Mouse (Mus musculus) heart, adult 2 months (tissue): Measurements from ENCODE around the gene Cflar. TPM values are rescaled to one million over a fixed set of nuclear protein-coding genes. Genes with fewer than 3 reads are reported as not detected.
A peak's percentile ranks its signal among the peaks of the same experiment; 100 is the strongest.
"Not testable (repeated sequence)": the region's sequence is repeated elsewhere in the genome, so short reads cannot be mapped to it uniquely, and the experiment has no call there.

Source experiments
- DNase-seq, 2 experiments: peaks; one replicate each; pipeline ENCODE4 v3.0.0; 2021
- H3K27ac ChIP-seq: fragments of 200-600 bp; 2 replicates; pipeline ENCODE4 v1.8.1; 2022
- H3K27me3 ChIP-seq: fragments of 200-500 bp; 2 replicates; pipeline ENCODE4 v1.6.1; 2012; ENCODE audit warnings: mild to moderate bottlenecking, low read length, inconsistent platforms, mixed read lengths; ENCODE audit not compliant: control insufficient read depth, insufficient read depth
- H3K36me3 ChIP-seq: fragments of 200-500 bp; 2 replicates; pipeline ENCODE4 v1.6.1; 2012; ENCODE audit warnings: low read length, inconsistent platforms; ENCODE audit not compliant: control insufficient read depth, insufficient read depth
- H3K4me1 ChIP-seq: fragments of 200-500 bp; 2 replicates; pipeline ENCODE4 v1.6.1; 2011; ENCODE audit warnings: low read length; ENCODE audit not compliant: control insufficient read depth, insufficient read depth
- H3K4me3 ChIP-seq: fragments of 200-600 bp; 2 replicates; pipeline ENCODE4 v1.8.1; 2022
- H3K79me2 ChIP-seq: fragments of 200-500 bp; replicated peaks from 2 replicates; pipeline ENCODE4 v1.6.1; 2012; ENCODE audit warnings: mild to moderate bottlenecking, inconsistent platforms, low read length, moderate library complexity, mixed read lengths; ENCODE audit not compliant: control insufficient read depth, insufficient read depth
- H3K9ac ChIP-seq: fragments of 200-500 bp; 2 replicates; pipeline ENCODE4 v1.6.1; 2012; ENCODE audit warnings: low read depth, mild to moderate bottlenecking, control low read depth, inconsistent platforms, low read length, mixed read lengths
- CTCF ChIP-seq: fragments of 200-600 bp; IDR thresholded peaks from 2 replicates; pipeline ENCODE4 v1.8.1; 2022; ENCODE audit warnings: antibody characterized with exemption, mild to moderate bottlenecking, moderate library complexity
- EP300 ChIP-seq: fragments of 200-500 bp; IDR thresholded peaks from 2 replicates; pipeline ENCODE4 v1.6.1; 2011; ENCODE audit warnings: low read depth, low read length, control low read depth; ENCODE audit not compliant: insufficient read depth
- POLR2A ChIP-seq: fragments of 200-500 bp; IDR thresholded peaks from 2 replicates; pipeline ENCODE4 v1.6.1; 2011; ENCODE audit warnings: mild to moderate bottlenecking, low read depth, low read length, control low read depth; ENCODE audit not compliant: insufficient read depth
- WGBS: fragments of 180-500 bp; shearing (Covaris S2); methylation state at CpG from one replicate; pipeline ENCODE4 v1.1.7; 2018; 5-methylcytosine and 5-hydroxymethylcytosine counted together
- intact Hi-C: fragments of 180-260 bp; cut with DNase I; formaldehyde crosslinking; loops from one replicate; pipeline ENCODE4 v1.15.1; 2025
- polyA plus RNA-seq: library from polyadenylated mRNA; depleted of rRNA; stranded (reverse); fragments of >200 nt; gene quantifications from 2 replicates; pipeline ENCODE4 v1.2.3, GENCODE M21; 2012
- total RNA-seq, 2 experiments: library from RNA; stranded (reverse); gene quantifications; 2 replicates each; pipeline ENCODE4 v1.2.3; 2021

The Cflar gene
- total and polyA plus RNA-seq, 3 experiments = 21.7 to 63.0 (median 50.2) TPM

DNA sequence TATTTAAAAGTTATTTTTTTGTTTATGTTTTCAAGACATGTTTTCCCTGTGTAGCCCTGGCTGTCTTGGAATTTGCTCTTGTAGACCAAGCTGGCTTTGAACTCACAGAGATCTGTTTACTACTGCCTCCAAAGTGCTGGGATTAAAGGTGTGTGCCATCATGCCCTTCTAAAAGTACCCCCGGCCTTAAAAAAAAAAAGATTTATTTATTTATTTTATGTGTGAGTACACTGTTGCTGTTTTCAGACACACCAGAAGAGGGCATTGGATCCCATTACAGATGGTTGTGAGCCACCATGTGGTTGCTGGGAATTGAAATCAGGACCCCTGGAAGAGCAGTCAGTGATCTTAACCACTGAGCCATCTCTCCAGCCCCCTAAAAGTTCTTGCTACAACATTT is 1.3 kb upstream of the Cflar start:
- peak overlapping the region; percentile 96 for H3K27ac ChIP-seq
- not testable (repeated sequence) for H3K4me1 ChIP-seq, DNase-seq, H3K9ac ChIP-seq, H3K4me3 ChIP-seq, H3K27me3 ChIP-seq, H3K79me2 ChIP-seq
- H3K36me3 ChIP-seq = peaks cover 16% of the 10 kb centered on the region
- TF ChIP-seq CTCF = peak; percentile 34
- WGBS = 91% methylated on average over 1 of the region's 1 CpGs
- intact Hi-C loops = loop anchor here (5.0 kb wide), 2 partner anchors 123 to 262 kb away; partner anchors contain the start of genes Fam126b, Ndufb3, Stradb and Trak2

GRCm38 (mm10) chr1:58710711-58711364 is 470 bp upstream of the Cflar start:
- Histone ChIP-seq H3K4me3 (peak overlapping the region; percentile 88), H3K79me2 (no peaks in the 10 kb centered on the region), H3K36me3 (peaks cover 24% of the 10 kb centered on the region), H3K27ac (peak overlapping the region; percentile 96), H3K27me3 (no peaks in the 10 kb centered on the region), H3K4me1 (no peaks in the 10 kb centered on the region; the same call in 1 of the 2 replicates), H3K9ac (peak overlapping the region; percentile 100; the same call in 1 of the 2 replicates)
- WGBS = 33% methylated on average over 10 of the region's 10 CpGs
- DNase-seq = no peak
- no peak for TF ChIP-seq POLR2A
- TF ChIP-seq EP300 = no peak
- 0 out of 2 replicates have a peak, but pooled peaks have one; percentile 5 for TF ChIP-seq CTCF
- intact Hi-C loops = loop anchor here (5.0 kb wide), 2 partner anchors 124 to 261 kb away; partner anchors contain the start of genes Fam126b, Ndufb3, Stradb and Trak2

GRCm38 (mm10) chr1:58712076-58713061 is 1.1 kb downstream of the Cflar start:
- H3K36me3 ChIP-seq = peaks cover 36% of the 10 kb centered on the region
- H3K27ac ChIP-seq = peak overlapping the region; percentile 96
- TF ChIP-seq CTCF (no peak), EP300 (no peak), POLR2A (peak; percentile 56; the same call in 1 of the 2 replicates)
- DNase-seq = peak; percentile 55 to 62
- peak overlapping the region; percentile 100 for H3K9ac ChIP-seq
- intact Hi-C loops = loop anchor here (5.0 kb wide), 2 partner anchors 125 to 260 kb away; partner anchors contain the start of genes Fam126b, Ndufb3, Stradb and Trak2
- 0% methylated on average over 17 of the region's 17 CpGs for WGBS
- H3K4me1 ChIP-seq = peaks cover 7% of the 10 kb centered on the region
- no peaks in the 10 kb centered on the region for H3K79me2 ChIP-seq
- H3K27me3 ChIP-seq = no peaks in the 10 kb centered on the region
- H3K4me3 ChIP-seq = peak overlapping the region; percentile 88

- peak; percentile 48 for TF ChIP-seq CTCF
- peak; percentile 63; the same call in 1 of the 2 replicates for TF ChIP-seq EP300
- TF ChIP-seq POLR2A = peak; percentile 71
- H3K79me2 ChIP-seq = no peaks in the 10 kb centered on the region
- DNase-seq = peak; percentile 73 to 83
- intact Hi-C loops = loop anchor here (5.0 kb wide), 2 partner anchors 126 to 259 kb away; partner anchors contain the start of genes Fam126b, Ndufb3, Stradb and Trak2
- peaks cover 43% of the 10 kb centered on the region for H3K36me3 ChIP-seq
- 3% methylated on average over 30 of the region's 31 CpGs for WGBS
- peaks cover 7% of the 10 kb centered on the region for H3K4me1 ChIP-seq
- H3K27ac ChIP-seq = peak overlapping the region; percentile 96
- H3K4me3 ChIP-seq = peak overlapping the region; percentile 88
- H3K27me3 ChIP-seq = no peaks in the 10 kb centered on the region
- H3K9ac ChIP-seq = peak overlapping the region; percentile 92
Observed at GRCm38 (mm10) chr1:58713081-58713892, 2.0 kb downstream of the Cflar start.

GRCm38 (mm10) chr1:58713893-58714231 is 2.6 kb downstream of the Cflar start:
- peaks cover 43% of the 10 kb centered on the region for H3K36me3 ChIP-seq
- intact Hi-C loops = loop anchor here (5.0 kb wide), 2 partner anchors 127 to 258 kb away; partner anchors contain the start of genes Fam126b, Ndufb3, Stradb and Trak2
- H3K9ac ChIP-seq = peak overlapping the region; percentile 92
- WGBS = 2% methylated on average over 4 of the region's 4 CpGs
- peak; percentile 78 to 81 for DNase-seq
- peak overlapping the region; percentile 88 for H3K4me3 ChIP-seq
- no peaks in the 10 kb centered on the region for H3K27me3 ChIP-seq
- H3K79me2 ChIP-seq = no peaks in the 10 kb centered on the region
- TF ChIP-seq EP300 = no peak
- no peak for TF ChIP-seq POLR2A
- no peak for TF ChIP-seq CTCF
- H3K4me1 ChIP-seq = peaks cover 7% of the 10 kb centered on the region
- H3K27ac ChIP-seq = peak overlapping the region; percentile 96
